Mouse (Mus musculus) MEL (cell line): ENCODE results near the gene Syn3.

Source experiments
- CTCF ChIP-seq, 3 experiments: IDR thresholded peaks in 2 of 3; conservative IDR thresholded peaks in 1 of 3; 2 replicates each; pipeline ENCODE4 v1.5.1; 2011 to 2012; ENCODE audit warnings: low read length in 3 of 3, low read depth in 2 of 3, mild to moderate bottlenecking in 2 of 3, improper control_type of control experiment in 1 of 3, inconsistent platforms in 1 of 3, mixed read lengths in 1 of 3, moderate library complexity in 1 of 3; ENCODE audit not compliant: control insufficient read depth in 1 of 3, insufficient read depth in 1 of 3, poor library complexity in 1 of 3, severe bottlenecking in 1 of 3
- EP300 ChIP-seq, 2 experiments: IDR thresholded peaks; 2 replicates each; pipeline ENCODE4 v1.6.1; 2011; ENCODE audit warnings: improper control_type of control experiment in 2 of 2, low read length in 2 of 2, low read depth in 1 of 2, mild to moderate bottlenecking in 1 of 2
- MYC ChIP-seq: IDR thresholded peaks from 2 replicates; pipeline ENCODE4 v1.6.1; 2011; ENCODE audit warnings: low read depth, mild to moderate bottlenecking, low read length, improper control_type of control experiment, moderate library complexity
- NRF1 ChIP-seq: IDR thresholded peaks from 2 replicates; pipeline ENCODE4 v1.6.1; 2014; ENCODE audit warnings: low read depth, mild to moderate bottlenecking, inconsistent platforms, low read length, improper control_type of control experiment, moderate library complexity; ENCODE audit not compliant: poor library complexity, insufficient read depth, severe bottlenecking
- POLR2A ChIP-seq, 2 experiments: IDR thresholded peaks; 2 replicates each; pipeline ENCODE4 v1.6.1; 2011 to 2012; ENCODE audit warnings: low read length in 2 of 2, mild to moderate bottlenecking in 2 of 2, control low read depth in 1 of 2, improper control_type of control experiment in 1 of 2, low read depth in 1 of 2, moderate library complexity in 1 of 2; ENCODE audit not compliant: control insufficient read depth in 1 of 2, insufficient read depth in 1 of 2, poor library complexity in 1 of 2
- RCOR1 ChIP-seq: IDR thresholded peaks from 2 replicates; pipeline ENCODE4 v1.6.1; 2012; ENCODE audit warnings: low read depth, mild to moderate bottlenecking, inconsistent platforms, low read length, improper control_type of control experiment
- TAL1 ChIP-seq: IDR thresholded peaks from 2 replicates; pipeline ENCODE4 v1.6.1; 2012; ENCODE audit warnings: mild to moderate bottlenecking, inconsistent platforms, low read length, moderate library complexity, mixed read lengths

- TF ChIP-seq POLR2A (IDR thresholded peaks at IDR 0.05; ENCODE audit: control insufficient read depth in 1 of 2, insufficient read depth in 1 of 2, low read depth in 1 of 2, low read length in 2 of 2, poor library complexity in 1 of 2) (no peak), CTCF (IDR thresholded peaks at IDR 0.05 in 2 of 3, conservative IDR thresholded peaks at IDR 0.05 in 1 of 3; ENCODE audit: control insufficient read depth in 1 of 3, insufficient read depth in 1 of 3, low read depth in 2 of 3, low read length in 3 of 3, poor library complexity in 1 of 3, severe bottlenecking in 1 of 3) (no peak), MYC (no peak), NRF1 (no peak), TAL1 (no peak), RCOR1 (no peak), EP300 (IDR thresholded peaks at IDR 0.05; ENCODE audit: low read depth in 1 of 2, low read length in 2 of 2) (no peak)
Observed at GRCm38 (mm10) chr10:86062261-86063017, 436.3 kb downstream of the Syn3 start.
